Mouse (Mus musculus) heart, adult 2 months (tissue): ENCODE measurements around the gene Nup188.
A peak's percentile ranks its signal among the peaks of the same experiment; 100 is the strongest.

Experiments used
- CTCF ChIP-seq: fragments of 200-600 bp; IDR thresholded peaks from 2 replicates; pipeline ENCODE4 v1.8.1; 2022; ENCODE audit warnings: antibody characterized with exemption, mild to moderate bottlenecking, moderate library complexity
- EP300 ChIP-seq: fragments of 200-500 bp; IDR thresholded peaks from 2 replicates; pipeline ENCODE4 v1.6.1; 2011; ENCODE audit warnings: low read depth, low read length, control low read depth; ENCODE audit not compliant: insufficient read depth
- POLR2A ChIP-seq: fragments of 200-500 bp; IDR thresholded peaks from 2 replicates; pipeline ENCODE4 v1.6.1; 2011; ENCODE audit warnings: mild to moderate bottlenecking, low read depth, low read length, control low read depth; ENCODE audit not compliant: insufficient read depth

DNA sequence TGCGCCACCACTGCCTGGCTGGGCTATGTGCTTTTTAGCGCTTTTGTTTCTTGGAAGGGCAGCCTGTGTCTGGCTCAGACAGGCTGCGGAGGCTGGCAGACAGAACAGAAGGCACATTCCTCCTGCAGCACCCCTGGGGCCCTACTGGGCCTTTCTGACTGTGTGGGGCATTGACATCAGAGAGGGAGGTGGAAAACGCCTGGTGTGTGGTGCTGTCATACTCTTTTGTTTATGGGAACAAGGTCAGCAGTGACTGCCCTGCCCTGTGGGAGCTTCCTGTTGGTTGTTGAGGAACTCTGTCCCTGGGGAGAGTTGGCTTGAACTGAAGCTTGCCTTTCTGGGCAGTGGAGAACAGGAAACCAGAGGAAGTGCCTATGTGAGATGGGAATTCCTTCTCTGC is 43.7 kb upstream of the Nup188 start:
- TF ChIP-seq POLR2A = peak; percentile 72; the same call in 1 of the 2 replicates
- no peak for TF ChIP-seq CTCF
- peak; percentile 100 for TF ChIP-seq EP300
